Mouse (Mus musculus): ENCODE results near the gene Rnf167. TPM values are rescaled to one million over a fixed set of nuclear protein-coding genes. Genes with fewer than 3 reads are reported as not detected.

The Rnf167 gene
- polyA plus RNA-seq, 1 experiment, result 143 TPM

GRCm38 (mm10) chr11:70625473-70625872, 21.6 kb upstream of the Rnf167 start:
- H3K4me3 ChIP-seq (replicated peaks; ENCODE audit: insufficient read depth, low read depth, low read length), result no peak overlapping the region
- no peak for DNase-seq
- WGBS, result 23% methylated on average over 4 of the region's 4 CpGs
- H3K27ac ChIP-seq (ENCODE audit: insufficient read depth, low read length), result no peak overlapping the region
- H3K27me3 ChIP-seq (ENCODE audit: control insufficient read depth, insufficient read depth, low read length), result no peaks in the 10 kb centered on the region
- TF ChIP-seq POLR2A (IDR thresholded peaks at IDR 0.05; ENCODE audit: borderline replicate concordance, insufficient read depth, low read length) (no peak), CTCF (IDR thresholded peaks at IDR 0.05; ENCODE audit: borderline replicate concordance, insufficient read depth, low read depth, low read length) (peak; percentile 64)
- no peaks in the 10 kb centered on the region for H3K4me1 ChIP-seq (ENCODE audit: control insufficient read depth, insufficient read depth, low read length)

- H3K27me3 ChIP-seq (ENCODE audit: control insufficient read depth, insufficient read depth, low read length), result no peaks in the 10 kb centered on the region
- 76% methylated on average over 4 of the region's 4 CpGs for WGBS
- no peak overlapping the region for H3K27ac ChIP-seq (ENCODE audit: insufficient read depth, low read length)
- no peaks in the 10 kb centered on the region for H3K4me1 ChIP-seq (ENCODE audit: control insufficient read depth, insufficient read depth, low read length)
- H3K4me3 ChIP-seq (replicated peaks; ENCODE audit: insufficient read depth, low read depth, low read length), result no peak overlapping the region
- no peak for TF ChIP-seq POLR2A (IDR thresholded peaks at IDR 0.05; ENCODE audit: borderline replicate concordance, insufficient read depth, low read length)
- TF ChIP-seq CTCF (IDR thresholded peaks at IDR 0.05; ENCODE audit: borderline replicate concordance, insufficient read depth, low read depth, low read length), result no peak
- DNase-seq, result no peak
Measured at GRCm38 (mm10) chr11:70626877-70627276, 20.2 kb upstream of the Rnf167 start.

DNA sequence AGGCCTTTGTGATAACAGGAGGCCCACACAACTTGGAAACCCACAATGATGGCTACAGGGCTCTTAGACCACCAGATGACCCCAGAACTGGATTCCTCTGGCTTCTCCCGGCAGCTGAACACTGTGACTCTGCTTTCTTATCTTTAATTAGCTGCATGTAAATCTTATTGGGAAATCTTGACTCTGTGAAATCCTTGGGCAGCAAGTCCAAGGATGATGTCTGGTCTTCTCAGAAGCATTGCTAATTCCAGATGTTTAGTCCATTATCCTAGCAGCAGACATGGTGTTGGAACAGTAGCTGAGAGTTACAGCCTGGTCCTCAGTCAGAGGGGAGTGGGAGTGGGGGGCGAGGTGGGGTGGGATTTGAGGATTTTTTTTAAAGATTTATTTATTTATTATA, 18.6 kb upstream of the Rnf167 start:
- Histone ChIP-seq H3K27me3 (ENCODE audit: control insufficient read depth, insufficient read depth, low read length) (no peaks in the 10 kb centered on the region), H3K4me3 (replicated peaks; ENCODE audit: insufficient read depth, low read depth, low read length) (no peak overlapping the region), H3K27ac (ENCODE audit: insufficient read depth, low read length) (no peak overlapping the region), H3K4me1 (ENCODE audit: control insufficient read depth, insufficient read depth, low read length) (no peaks in the 10 kb centered on the region)
- no peak for DNase-seq
- TF ChIP-seq POLR2A (IDR thresholded peaks at IDR 0.05; ENCODE audit: borderline replicate concordance, insufficient read depth, low read length), result no peak
- TF ChIP-seq CTCF (IDR thresholded peaks at IDR 0.05; ENCODE audit: borderline replicate concordance, insufficient read depth, low read depth, low read length), result no peak
- WGBS, result 68% methylated on average over 2 of the region's 2 CpGs

GRCm38 (mm10) chr11:70629557-70629956, 17.5 kb upstream of the Rnf167 start:
- no peak for DNase-seq
- TF ChIP-seq POLR2A (IDR thresholded peaks at IDR 0.05; ENCODE audit: borderline replicate concordance, insufficient read depth, low read length), result no peak
- peak; percentile 31; the same call in 1 of the 2 replicates for TF ChIP-seq CTCF (IDR thresholded peaks at IDR 0.05; ENCODE audit: borderline replicate concordance, insufficient read depth, low read depth, low read length)
- Histone ChIP-seq H3K27ac (ENCODE audit: insufficient read depth, low read length) (no peak overlapping the region), H3K27me3 (ENCODE audit: control insufficient read depth, insufficient read depth, low read length) (no peaks in the 10 kb centered on the region), H3K4me3 (replicated peaks; ENCODE audit: insufficient read depth, low read depth, low read length) (no peak overlapping the region), H3K4me1 (ENCODE audit: control insufficient read depth, insufficient read depth, low read length) (no peaks in the 10 kb centered on the region)
- WGBS, result 54% methylated on average over 5 of the region's 5 CpGs

- 69% methylated on average over 7 of the region's 7 CpGs for WGBS
- no peaks in the 10 kb centered on the region for H3K4me1 ChIP-seq (ENCODE audit: control insufficient read depth, insufficient read depth, low read length)
- H3K27me3 ChIP-seq (ENCODE audit: control insufficient read depth, insufficient read depth, low read length), result no peaks in the 10 kb centered on the region
- DNase-seq, result no peak
- no peak overlapping the region for H3K27ac ChIP-seq (ENCODE audit: insufficient read depth, low read length)
- TF ChIP-seq POLR2A (IDR thresholded peaks at IDR 0.05; ENCODE audit: borderline replicate concordance, insufficient read depth, low read length) (no peak), CTCF (IDR thresholded peaks at IDR 0.05; ENCODE audit: borderline replicate concordance, insufficient read depth, low read depth, low read length) (no peak)
- no peak overlapping the region for H3K4me3 ChIP-seq (replicated peaks; ENCODE audit: insufficient read depth, low read depth, low read length)
Measured at GRCm38 (mm10) chr11:70630129-70630528, 16.9 kb upstream of the Rnf167 start.

GRCm38 (mm10) chr11:70635601-70636000, 11.4 kb upstream of the Rnf167 start:
- Histone ChIP-seq H3K4me1 (ENCODE audit: control insufficient read depth, insufficient read depth, low read length) (no peaks in the 10 kb centered on the region), H3K27me3 (ENCODE audit: control insufficient read depth, insufficient read depth, low read length) (no peaks in the 10 kb centered on the region), H3K4me3 (replicated peaks; ENCODE audit: insufficient read depth, low read depth, low read length) (no peak overlapping the region), H3K27ac (ENCODE audit: insufficient read depth, low read length) (no peak overlapping the region)
- WGBS, result 70% methylated on average over 4 of the region's 4 CpGs
- DNase-seq, result no peak
- TF ChIP-seq POLR2A (IDR thresholded peaks at IDR 0.05; ENCODE audit: borderline replicate concordance, insufficient read depth, low read length), result no peak
- TF ChIP-seq CTCF (IDR thresholded peaks at IDR 0.05; ENCODE audit: borderline replicate concordance, insufficient read depth, low read depth, low read length), result no peak

- WGBS, result 94% methylated on average over 1 of the region's 1 CpGs
- Histone ChIP-seq H3K27me3 (ENCODE audit: control insufficient read depth, insufficient read depth, low read length) (no peaks in the 10 kb centered on the region), H3K4me1 (ENCODE audit: control insufficient read depth, insufficient read depth, low read length) (no peaks in the 10 kb centered on the region), H3K27ac (ENCODE audit: insufficient read depth, low read length) (no peak overlapping the region), H3K4me3 (replicated peaks; ENCODE audit: insufficient read depth, low read depth, low read length) (no peak overlapping the region)
- TF ChIP-seq CTCF (IDR thresholded peaks at IDR 0.05; ENCODE audit: borderline replicate concordance, insufficient read depth, low read depth, low read length) (no peak), POLR2A (IDR thresholded peaks at IDR 0.05; ENCODE audit: borderline replicate concordance, insufficient read depth, low read length) (no peak)
- no peak for DNase-seq
Measured at GRCm38 (mm10) chr11:70637764-70638163, 9.3 kb upstream of the Rnf167 start.

DNA sequence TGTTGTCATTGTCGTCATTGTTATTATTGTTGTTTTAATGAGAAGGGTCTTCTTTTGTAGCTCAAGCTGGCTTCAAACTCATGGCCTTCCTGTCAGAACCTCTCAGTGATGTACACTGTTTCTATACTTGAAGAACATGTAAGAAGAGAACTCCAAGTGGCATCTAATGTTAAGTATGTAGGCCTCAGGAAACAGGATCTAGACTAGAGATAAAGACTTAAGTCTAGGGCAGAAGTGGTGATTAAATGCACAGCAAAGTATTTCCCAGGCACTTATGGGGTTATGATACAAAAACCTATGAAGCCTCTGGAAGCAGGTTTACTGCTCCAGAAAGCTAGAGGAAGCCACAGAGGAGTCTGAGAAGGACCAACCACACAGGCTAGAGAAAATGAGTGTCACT, 8.7 kb upstream of the Rnf167 start:
- Histone ChIP-seq H3K27me3 (ENCODE audit: control insufficient read depth, insufficient read depth, low read length) (no peaks in the 10 kb centered on the region), H3K4me1 (ENCODE audit: control insufficient read depth, insufficient read depth, low read length) (no peaks in the 10 kb centered on the region), H3K4me3 (replicated peaks; ENCODE audit: insufficient read depth, low read depth, low read length) (no peak overlapping the region), H3K27ac (ENCODE audit: insufficient read depth, low read length) (no peak overlapping the region)
- TF ChIP-seq POLR2A (IDR thresholded peaks at IDR 0.05; ENCODE audit: borderline replicate concordance, insufficient read depth, low read length) (no peak), CTCF (IDR thresholded peaks at IDR 0.05; ENCODE audit: borderline replicate concordance, insufficient read depth, low read depth, low read length) (no peak)
- no peak for DNase-seq
- WGBS, result 79% methylated on average over 1 of the region's 1 CpGs

Measured in cerebellum, adult 2 months (tissue).